Mouse (Mus musculus) hindbrain, embryonic 10.5 days (tissue): Measurements from ENCODE around the gene Adarb1. TPM values are rescaled to one million over a fixed set of nuclear protein-coding genes. Genes with fewer than 3 reads are reported as not detected.
A peak's percentile ranks its signal among the peaks of the same experiment; 100 is the strongest.

ENCODE experiments used
- DNase-seq: peaks from one replicate; pipeline ENCODE4 v3.0.0-alpha.2; 2017; ENCODE audit warnings: low spot score
- H3K27ac ChIP-seq: fragments of 300-500 bp; sonication (generic); 2 replicates; pipeline ENCODE4 v1.5.1; 2016; ENCODE audit warnings: mild to moderate bottlenecking, moderate library complexity
- H3K27me3 ChIP-seq: fragments of 300-500 bp; sonication (generic); 2 replicates; pipeline ENCODE4 v1.6.1; 2016; ENCODE audit warnings: mild to moderate bottlenecking; ENCODE audit not compliant: poor library complexity, insufficient read depth, severe bottlenecking
- H3K36me3 ChIP-seq: fragments of 300-500 bp; sonication (generic); 2 replicates; pipeline ENCODE4 v1.6.1; 2016; ENCODE audit warnings: mild to moderate bottlenecking, moderate library complexity
- H3K4me1 ChIP-seq: fragments of 300-500 bp; sonication (generic); replicated peaks from 2 replicates; pipeline ENCODE4 v1.6.1; 2016; ENCODE audit warnings: mild to moderate bottlenecking
- H3K4me3 ChIP-seq: fragments of 300-500 bp; sonication (generic); 2 replicates; pipeline ENCODE4 v1.5.1; 2016; ENCODE audit warnings: mild to moderate bottlenecking, moderate library complexity
- H3K9me3 ChIP-seq: fragments of 300-500 bp; sonication (generic); 2 replicates; pipeline ENCODE4 v1.6.1; 2016; ENCODE audit warnings: mild to moderate bottlenecking, moderate library complexity
- WGBS: fragments of 180-500 bp; shearing (Covaris S2); methylation state at CpG from one replicate; pipeline ENCODE4 v1.1.7; 2016; 5-methylcytosine and 5-hydroxymethylcytosine counted together
- polyA plus RNA-seq: library from polyadenylated mRNA; unstranded; fragments of >200 nt; fragmentation: Nextera tagmentation; extraction: Ambion mirVana; gene quantifications from 2 replicates; pipeline ENCODE4 v1.2.1, GENCODE M21; 2016

The Adarb1 gene
- polyA plus RNA-seq, 1 experiment from 2014 or later = 7.8 TPM

GRCm38 (mm10) chr10:77367973-77368372 lies 50.1 kb downstream of the Adarb1 start:
- H3K36me3 ChIP-seq = no peaks in the 10 kb centered on the region
- H3K27me3 ChIP-seq = no peaks in the 10 kb centered on the region
- H3K9me3 ChIP-seq = no peaks in the 10 kb centered on the region
- WGBS = 76% methylated on average over 6 of the region's 6 CpGs
- no peak for DNase-seq
- no peak overlapping the region for H3K27ac ChIP-seq
- H3K4me1 ChIP-seq = peaks cover 25% of the 10 kb centered on the region
- no peak overlapping the region for H3K4me3 ChIP-seq

- DNase-seq = no peak
- H3K27ac ChIP-seq = no peak overlapping the region
- no peaks in the 10 kb centered on the region for H3K9me3 ChIP-seq
- H3K27me3 ChIP-seq = no peaks in the 10 kb centered on the region
- no peaks in the 10 kb centered on the region for H3K36me3 ChIP-seq
- peaks cover 17% of the 10 kb centered on the region for H3K4me1 ChIP-seq
- H3K4me3 ChIP-seq = no peak overlapping the region
- WGBS = 92% methylated on average over 4 of the region's 4 CpGs
These were observed 51.1 kb downstream of the Adarb1 start for GRCm38 (mm10) chr10:77366959-77367358.

DNA sequence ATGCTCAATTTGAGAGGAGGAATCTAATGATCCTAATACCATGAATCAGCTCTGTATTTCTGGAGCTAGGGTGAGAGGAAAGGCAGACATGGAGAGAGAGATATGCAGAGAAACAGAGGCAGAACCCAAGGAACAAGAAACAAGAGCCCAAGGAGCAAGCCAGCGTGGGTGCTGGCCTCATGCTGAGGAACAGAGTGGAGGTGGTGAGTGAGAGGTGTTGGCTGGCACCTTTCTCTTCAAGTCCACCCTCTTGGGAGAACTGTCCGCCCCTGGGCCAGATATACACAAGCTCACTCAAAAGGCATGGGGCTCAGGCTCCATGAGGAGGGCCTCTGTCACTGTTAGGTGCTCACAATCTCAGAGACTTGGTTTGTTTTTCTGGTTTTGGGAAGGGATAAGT lies 52.9 kb downstream of the Adarb1 start:
- Histone ChIP-seq H3K9me3 (no peaks in the 10 kb centered on the region), H3K4me3 (no peak overlapping the region), H3K27ac (no peak overlapping the region), H3K4me1 (peaks cover 11% of the 10 kb centered on the region), H3K27me3 (no peaks in the 10 kb centered on the region), H3K36me3 (no peaks in the 10 kb centered on the region)
- no peak for DNase-seq
- 81% methylated on average over 2 of the region's 2 CpGs for WGBS

DNA sequence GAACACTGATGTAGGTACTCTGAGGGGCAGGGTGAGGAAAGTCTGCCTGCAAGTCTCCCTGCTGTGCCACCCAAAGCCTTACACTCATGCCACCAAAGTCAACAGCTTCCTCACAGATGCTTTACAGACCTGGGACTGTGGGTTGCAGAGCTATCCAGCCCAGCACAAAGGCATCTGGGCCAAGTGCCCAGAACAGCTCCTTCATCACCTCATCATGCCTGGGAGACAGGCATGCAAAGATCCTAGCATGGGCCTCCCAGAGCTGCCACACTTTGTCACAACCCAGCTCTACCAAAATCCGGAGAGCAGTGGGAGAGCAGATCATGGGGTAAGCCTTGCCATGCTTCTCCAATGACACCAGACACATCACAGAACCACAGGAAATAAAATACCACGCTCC lies 57.6 kb downstream of the Adarb1 start:
- 83% methylated on average over 2 of the region's 2 CpGs for WGBS
- Histone ChIP-seq H3K27ac (no peak overlapping the region), H3K27me3 (no peaks in the 10 kb centered on the region), H3K4me1 (no peaks in the 10 kb centered on the region), H3K36me3 (no peaks in the 10 kb centered on the region), H3K4me3 (no peak overlapping the region), H3K9me3 (no peaks in the 10 kb centered on the region)
- DNase-seq = no peak

GRCm38 (mm10) chr10:77357957-77358356 lies 60.1 kb downstream of the Adarb1 start:
- Histone ChIP-seq H3K9me3 (no peaks in the 10 kb centered on the region), H3K36me3 (no peaks in the 10 kb centered on the region), H3K4me1 (no peaks in the 10 kb centered on the region), H3K27ac (no peak overlapping the region), H3K27me3 (no peaks in the 10 kb centered on the region), H3K4me3 (no peak overlapping the region)
- no peak for DNase-seq
- 88% methylated on average over 6 of the region's 6 CpGs for WGBS

DNA sequence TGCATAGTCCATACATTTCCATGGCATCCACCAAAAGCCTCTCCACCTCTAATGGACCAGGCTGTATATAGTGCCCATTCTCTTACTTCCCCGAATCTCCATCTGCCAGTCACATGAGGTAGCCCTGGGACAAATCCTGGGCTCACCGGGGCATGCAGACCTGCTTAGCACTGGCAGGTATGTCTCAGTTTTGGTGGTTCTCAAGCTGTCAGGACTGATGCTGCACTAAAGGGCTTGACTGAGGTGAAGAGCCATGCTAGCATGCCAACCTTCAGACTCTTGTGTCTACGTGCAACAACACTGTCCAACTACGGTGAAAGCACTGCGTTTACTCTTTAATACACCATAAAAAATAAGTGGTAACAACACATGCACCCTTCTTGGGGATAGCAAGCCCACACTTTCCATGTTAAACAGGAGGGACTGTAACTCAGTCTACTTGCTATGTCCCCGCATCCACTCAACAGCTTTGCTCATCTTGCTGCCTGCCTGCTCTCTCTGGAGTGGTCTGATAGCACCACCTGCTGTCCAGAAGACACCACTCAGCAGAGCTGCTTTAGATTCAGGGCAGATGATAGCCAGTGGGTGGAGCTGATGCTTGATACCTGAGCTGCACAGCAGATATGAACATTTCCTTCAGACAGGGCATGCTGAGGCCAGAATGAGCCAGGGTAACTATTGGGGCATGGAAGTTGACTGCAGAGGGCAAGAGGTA lies 64.9 kb downstream of the Adarb1 start:
- H3K36me3 ChIP-seq = peaks cover 10% of the 10 kb centered on the region; the same call in 1 of the 2 replicates
- 86% methylated on average over 6 of the region's 6 CpGs for WGBS
- 0 out of 2 replicates have a peak, but pooled peaks cover 6% of the 10 kb centered on the region for H3K9me3 ChIP-seq
- no peaks in the 10 kb centered on the region for H3K27me3 ChIP-seq
- peak; percentile 78 for DNase-seq
- H3K27ac ChIP-seq = no peak overlapping the region
- no peaks in the 10 kb centered on the region for H3K4me1 ChIP-seq
- no peak overlapping the region for H3K4me3 ChIP-seq

- 77% methylated on average over 3 of the region's 3 CpGs for WGBS
- Histone ChIP-seq H3K36me3 (no peaks in the 10 kb centered on the region), H3K4me1 (peaks cover 25% of the 10 kb centered on the region), H3K9me3 (no peaks in the 10 kb centered on the region), H3K27ac (no peak overlapping the region), H3K27me3 (no peaks in the 10 kb centered on the region), H3K4me3 (no peak overlapping the region)
- DNase-seq = no peak
These were observed 75.2 kb downstream of the Adarb1 start for GRCm38 (mm10) chr10:77342842-77343241.

GRCm38 (mm10) chr10:77341711-77342110 lies 76.4 kb downstream of the Adarb1 start:
- Histone ChIP-seq H3K4me1 (peaks cover 26% of the 10 kb centered on the region), H3K4me3 (no peak overlapping the region), H3K27ac (no peak overlapping the region), H3K27me3 (no peaks in the 10 kb centered on the region), H3K9me3 (no peaks in the 10 kb centered on the region), H3K36me3 (no peaks in the 10 kb centered on the region)
- no peak for DNase-seq

DNA sequence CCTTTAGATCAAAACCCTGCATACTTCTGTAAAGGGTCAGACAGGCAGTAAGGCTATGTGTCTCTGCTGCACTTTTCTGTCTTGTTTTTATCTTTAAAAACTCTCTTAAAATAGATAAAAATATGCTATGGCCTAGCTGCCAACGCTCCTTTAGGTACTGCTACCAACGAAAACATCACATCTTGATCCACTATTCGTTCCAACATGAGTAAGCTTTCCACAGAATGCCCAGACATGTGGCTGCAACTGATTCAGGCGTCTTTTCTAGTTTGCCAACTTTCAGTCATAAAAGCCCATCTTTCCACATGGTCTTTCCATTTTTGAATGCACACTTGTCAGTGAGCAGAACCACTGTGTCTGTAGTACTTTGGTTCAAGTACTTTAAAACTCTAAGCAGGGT lies 77.0 kb downstream of the Adarb1 start:
- DNase-seq = no peak
- Histone ChIP-seq H3K27me3 (no peaks in the 10 kb centered on the region), H3K4me3 (no peak overlapping the region), H3K4me1 (peaks cover 26% of the 10 kb centered on the region), H3K36me3 (no peaks in the 10 kb centered on the region), H3K9me3 (no peaks in the 10 kb centered on the region), H3K27ac (no peak overlapping the region)
- WGBS = 89% methylated on average over 4 of the region's 4 CpGs

DNA sequence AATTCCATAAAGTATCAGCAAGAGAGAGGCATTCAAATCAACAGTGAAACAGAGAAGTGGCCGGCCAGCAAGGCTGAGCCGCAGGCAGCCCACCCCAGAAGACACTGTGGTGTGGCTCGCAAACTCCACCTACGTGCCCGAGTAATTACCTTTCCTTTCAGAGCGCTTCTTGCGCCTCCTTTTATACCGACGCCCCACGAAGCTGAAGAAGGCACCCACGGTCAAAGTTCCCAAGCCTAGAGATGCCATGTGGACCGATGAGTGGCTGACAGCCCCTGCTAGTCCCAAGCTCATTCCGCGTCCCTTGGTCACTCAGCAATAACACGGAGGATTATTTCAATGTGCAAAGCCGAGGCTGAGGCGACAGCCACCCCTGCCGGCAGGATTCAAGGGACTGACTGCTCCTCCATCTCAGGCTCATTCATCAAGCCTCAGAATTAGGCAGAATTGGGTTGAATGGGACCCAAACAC lies 78.2 kb downstream of the Adarb1 start:
- Histone ChIP-seq H3K27me3 (no peaks in the 10 kb centered on the region), H3K4me1 (peaks cover 33% of the 10 kb centered on the region), H3K27ac (peak overlapping the region; percentile 80), H3K9me3 (no peaks in the 10 kb centered on the region), H3K36me3 (no peaks in the 10 kb centered on the region), H3K4me3 (peak overlapping the region; percentile 53)
- WGBS = 10% methylated on average over 18 of the region's 18 CpGs
- peak; percentile 55 for DNase-seq

DNA sequence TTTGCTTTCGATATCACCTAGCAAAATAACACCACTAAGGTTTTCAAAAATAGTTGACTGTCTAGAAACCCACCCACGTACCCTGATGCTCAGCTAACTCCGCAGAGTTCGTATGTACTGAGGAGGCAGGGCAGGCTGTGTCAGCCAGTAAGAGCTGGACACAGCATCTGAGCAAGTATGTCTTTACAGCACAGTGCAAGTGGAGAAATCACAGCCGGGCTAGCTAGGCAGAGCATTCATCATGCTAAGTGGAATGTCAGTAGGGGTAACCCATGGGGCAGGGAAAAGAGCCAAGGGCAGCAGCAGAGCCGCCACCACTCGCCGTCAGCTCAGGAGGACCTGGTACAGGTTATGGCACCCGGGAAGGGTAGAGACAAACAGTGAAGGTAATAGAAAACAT lies 84.6 kb downstream of the Adarb1 start:
- H3K27me3 ChIP-seq = no peaks in the 10 kb centered on the region
- WGBS = 88% methylated on average over 9 of the region's 9 CpGs
- H3K27ac ChIP-seq = no peak overlapping the region
- H3K4me3 ChIP-seq = no peak overlapping the region
- DNase-seq = no peak
- no peaks in the 10 kb centered on the region for H3K36me3 ChIP-seq
- H3K9me3 ChIP-seq = no peaks in the 10 kb centered on the region
- H3K4me1 ChIP-seq = peaks cover 30% of the 10 kb centered on the region

DNA sequence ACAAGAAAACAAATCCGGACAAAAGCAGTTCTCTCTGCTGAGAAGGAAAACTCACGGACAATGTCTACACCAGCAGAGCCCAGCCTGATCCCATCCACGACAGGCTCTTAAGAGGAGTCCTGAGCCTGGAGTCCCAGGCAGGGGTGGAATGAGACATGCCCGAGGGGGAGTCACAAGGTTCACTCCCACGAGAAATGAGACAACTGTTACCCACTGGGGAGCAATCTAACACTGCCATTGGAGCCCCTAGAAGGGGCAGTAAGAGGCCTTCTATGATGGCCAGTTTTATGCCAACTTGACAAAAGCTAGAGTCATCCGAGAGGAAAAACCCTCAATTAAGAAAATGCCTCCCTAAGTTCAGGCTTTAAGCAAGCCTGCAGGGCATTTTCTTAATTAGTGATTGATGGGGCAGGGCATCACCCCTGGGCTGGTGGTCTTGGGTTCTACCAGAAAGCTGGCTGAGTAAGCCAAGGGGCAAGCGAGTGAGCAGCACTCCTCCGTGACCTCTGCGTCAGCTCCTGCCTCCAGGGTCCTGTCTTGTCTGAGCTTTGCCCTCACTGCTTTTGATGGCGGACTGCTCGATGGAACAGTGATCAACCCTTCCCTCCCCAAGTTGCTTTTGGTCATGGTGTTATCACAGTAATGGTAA lies 88.5 kb downstream of the Adarb1 start:
- H3K4me1 ChIP-seq = peaks cover 21% of the 10 kb centered on the region; the same call in 1 of the 2 replicates
- no peaks in the 10 kb centered on the region for H3K27me3 ChIP-seq
- H3K9me3 ChIP-seq = no peaks in the 10 kb centered on the region
- 69% methylated on average over 11 of the region's 11 CpGs for WGBS
- H3K4me3 ChIP-seq = no peak overlapping the region
- no peak overlapping the region for H3K27ac ChIP-seq
- H3K36me3 ChIP-seq = no peaks in the 10 kb centered on the region
- no peak for DNase-seq

- Histone ChIP-seq H3K27ac (no peak overlapping the region), H3K27me3 (no peaks in the 10 kb centered on the region), H3K9me3 (no peaks in the 10 kb centered on the region), H3K36me3 (no peaks in the 10 kb centered on the region), H3K4me1 (0 out of 2 replicates have a peak, but pooled peaks cover 7% of the 10 kb centered on the region), H3K4me3 (no peak overlapping the region)
- DNase-seq = no peak
- 89% methylated on average over 6 of the region's 6 CpGs for WGBS
These were observed 93.4 kb downstream of the Adarb1 start for GRCm38 (mm10) chr10:77324716-77325115.
